Mouse (Mus musculus): Measurements from ENCODE around the gene Gmds.

GRCm38 (mm10) chr13:32179906-32180305 lies 158.6 kb downstream of the Gmds start:
- TF ChIP-seq CTCF (IDR thresholded peaks at IDR 0.05; ENCODE audit: low read depth, low read length) (no peak), POLR2A (IDR thresholded peaks at IDR 0.05; ENCODE audit: extremely low read depth, insufficient read depth, low read length) (no peak)
